Mouse (Mus musculus): ENCODE measurements around the gene Megf9. TPM values are rescaled to one million over a fixed set of nuclear protein-coding genes. Genes with fewer than 3 reads are reported as not detected.

Gene Megf9
- polyA plus RNA-seq (2015; fragmentation: Nextera tagmentation; extraction: Ambion mirVana): 6.5 and 7.1 TPM in 2 replicates

DNA sequence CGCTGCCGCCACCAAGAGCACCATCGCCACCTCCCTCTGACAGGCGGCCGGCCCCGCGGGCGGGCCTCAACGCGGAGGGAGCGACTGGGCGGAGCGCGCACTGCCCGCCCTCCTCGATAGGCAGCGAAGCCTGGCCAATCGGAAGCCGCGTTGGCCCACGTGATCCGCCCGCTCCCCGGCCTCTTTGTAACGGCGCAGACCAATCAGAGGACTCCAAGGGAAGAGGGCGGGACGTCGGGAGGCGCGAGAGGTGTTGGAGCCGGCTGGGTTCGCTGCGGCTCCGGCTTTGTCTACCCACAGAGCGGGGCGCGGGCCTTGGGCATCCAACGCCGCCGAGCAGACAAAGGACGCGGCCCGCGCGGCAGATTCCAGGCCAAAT is at the start of gene Megf9:
TSS of gene Megf9 (minus strand) at position 105 of the 379 bp plus-strand sequence.
- H3K4me2 ChIP-seq (ENCODE audit: low read depth, low read length): peak within 1 kb of the TSS; percentile 91
- peak within 1 kb of the TSS; percentile 91 for H3K4me3 ChIP-seq (ENCODE audit: low read length)
- peak within 1 kb of the TSS; percentile 96 for H3K9ac ChIP-seq (ENCODE audit: low read length)
- peaks cover 16% of the 10 kb centered on the region for H3K4me1 ChIP-seq (replicated peaks; ENCODE audit: control insufficient read depth, insufficient read depth, low read length)
- no peaks in the 10 kb centered on the region for H3K27me3 ChIP-seq (ENCODE audit: control insufficient read depth, insufficient read depth, low read depth, low read length)
- peak; percentile 99 for ATAC-seq (ENCODE audit: low read depth)
- peak within 1 kb of the TSS; percentile 97 for H3K27ac ChIP-seq (ENCODE audit: low read length)
- no peaks in the 10 kb centered on the region for H3K9me3 ChIP-seq (ENCODE audit: control insufficient read depth, low read length)
- 0% methylated on average over 45 of the region's 46 CpGs for WGBS
- no peaks in the 10 kb centered on the region for H3K36me3 ChIP-seq (ENCODE audit: control insufficient read depth, insufficient read depth, low read length)

DNA sequence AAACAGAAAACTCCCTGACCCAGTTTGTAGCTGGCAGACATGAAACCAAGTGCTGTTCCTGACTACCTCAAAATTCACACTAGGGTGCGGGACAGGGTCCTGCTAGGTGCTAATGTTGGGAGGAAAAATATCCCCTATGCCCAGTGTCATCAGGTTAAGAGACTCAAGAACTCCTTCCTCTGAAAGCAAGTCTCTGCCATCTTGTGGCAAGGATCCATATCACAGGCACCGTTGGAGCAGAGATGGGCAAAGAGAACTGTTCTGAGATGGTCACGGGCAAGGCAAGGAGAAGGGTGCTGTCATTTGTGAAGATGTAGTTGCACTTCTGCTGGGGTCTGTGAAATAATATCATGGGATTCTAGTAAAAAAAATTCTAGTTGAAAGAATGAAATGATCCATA is 44.9 kb upstream of the Megf9 start:
- H3K9me3 ChIP-seq (ENCODE audit: control insufficient read depth, low read length): no peaks in the 10 kb centered on the region
- H3K36me3 ChIP-seq (ENCODE audit: control insufficient read depth, insufficient read depth, low read length): no peaks in the 10 kb centered on the region
- H3K4me2 ChIP-seq (ENCODE audit: low read depth, low read length): no peak overlapping the region
- peak; percentile 20; the same call in 1 of the 2 replicates for ATAC-seq (ENCODE audit: low read depth)
- no peak overlapping the region for H3K4me3 ChIP-seq (ENCODE audit: low read length)
- 31% methylated on average over 3 of the region's 3 CpGs for WGBS
- no peaks in the 10 kb centered on the region for H3K4me1 ChIP-seq (replicated peaks; ENCODE audit: control insufficient read depth, insufficient read depth, low read length)
- H3K9ac ChIP-seq (ENCODE audit: low read length): no peak overlapping the region
- H3K27ac ChIP-seq (ENCODE audit: low read length): no peak overlapping the region
- no peaks in the 10 kb centered on the region for H3K27me3 ChIP-seq (ENCODE audit: control insufficient read depth, insufficient read depth, low read depth, low read length)

DNA sequence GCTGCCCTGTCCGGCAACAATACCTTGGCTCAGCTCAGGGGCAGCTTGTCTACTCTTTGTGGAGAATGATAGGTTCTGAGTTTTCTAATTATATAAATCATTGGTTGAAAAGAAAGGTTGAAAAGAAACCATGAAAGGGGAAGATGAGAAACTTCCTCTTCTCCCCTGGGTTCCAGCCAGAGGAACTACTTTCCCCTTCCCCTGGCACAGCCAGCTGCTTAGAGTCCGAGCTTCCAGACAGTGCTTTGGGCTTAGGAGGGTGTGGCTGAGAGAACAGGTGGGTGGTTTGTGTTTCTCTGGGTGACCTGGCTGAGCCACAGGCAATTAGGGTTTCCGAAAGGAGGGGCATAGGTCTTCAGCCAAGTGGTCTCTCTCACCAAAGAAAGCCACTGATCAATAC is 43.5 kb upstream of the Megf9 start:
- H3K4me2 ChIP-seq (ENCODE audit: low read depth, low read length): no peak overlapping the region
- H3K9me3 ChIP-seq (ENCODE audit: control insufficient read depth, low read length): no peaks in the 10 kb centered on the region
- no peak overlapping the region for H3K27ac ChIP-seq (ENCODE audit: low read length)
- 60% methylated on average over 3 of the region's 3 CpGs for WGBS
- no peak overlapping the region for H3K9ac ChIP-seq (ENCODE audit: low read length)
- ATAC-seq (ENCODE audit: low read depth): no peak
- H3K4me3 ChIP-seq (ENCODE audit: low read length): no peak overlapping the region
- H3K4me1 ChIP-seq (replicated peaks; ENCODE audit: control insufficient read depth, insufficient read depth, low read length): no peaks in the 10 kb centered on the region
- no peaks in the 10 kb centered on the region for H3K27me3 ChIP-seq (ENCODE audit: control insufficient read depth, insufficient read depth, low read depth, low read length)
- H3K36me3 ChIP-seq (ENCODE audit: control insufficient read depth, insufficient read depth, low read length): no peaks in the 10 kb centered on the region

DNA sequence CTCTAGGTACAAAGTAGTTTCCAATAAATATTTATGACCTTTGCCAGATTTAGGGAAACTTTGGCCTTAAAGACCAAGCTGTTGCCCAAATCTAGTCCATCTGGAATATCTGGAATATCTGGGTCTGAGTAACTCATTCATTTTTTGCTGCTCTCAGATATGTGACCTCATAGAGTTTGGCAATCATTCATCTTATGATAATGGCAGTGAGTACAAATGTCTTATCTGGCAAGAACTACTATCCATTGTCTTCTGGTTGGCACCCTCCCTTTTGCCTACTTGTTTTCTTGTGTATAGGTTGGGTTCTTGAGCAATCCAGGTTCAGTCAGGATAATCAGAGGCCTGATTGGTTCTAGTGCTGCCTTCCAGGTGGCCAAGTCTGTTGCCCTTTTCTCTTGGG is 41.3 kb upstream of the Megf9 start:
- ATAC-seq (ENCODE audit: low read depth): no peak
- H3K9ac ChIP-seq (ENCODE audit: low read length): no peak overlapping the region
- H3K9me3 ChIP-seq (ENCODE audit: control insufficient read depth, low read length): no peaks in the 10 kb centered on the region
- H3K4me1 ChIP-seq (replicated peaks; ENCODE audit: control insufficient read depth, insufficient read depth, low read length): no peaks in the 10 kb centered on the region
- H3K36me3 ChIP-seq (ENCODE audit: control insufficient read depth, insufficient read depth, low read length): no peaks in the 10 kb centered on the region
- no peak overlapping the region for H3K4me2 ChIP-seq (ENCODE audit: low read depth, low read length)
- H3K4me3 ChIP-seq (ENCODE audit: low read length): no peak overlapping the region
- no peaks in the 10 kb centered on the region for H3K27me3 ChIP-seq (ENCODE audit: control insufficient read depth, insufficient read depth, low read depth, low read length)
- no peak overlapping the region for H3K27ac ChIP-seq (ENCODE audit: low read length)

DNA sequence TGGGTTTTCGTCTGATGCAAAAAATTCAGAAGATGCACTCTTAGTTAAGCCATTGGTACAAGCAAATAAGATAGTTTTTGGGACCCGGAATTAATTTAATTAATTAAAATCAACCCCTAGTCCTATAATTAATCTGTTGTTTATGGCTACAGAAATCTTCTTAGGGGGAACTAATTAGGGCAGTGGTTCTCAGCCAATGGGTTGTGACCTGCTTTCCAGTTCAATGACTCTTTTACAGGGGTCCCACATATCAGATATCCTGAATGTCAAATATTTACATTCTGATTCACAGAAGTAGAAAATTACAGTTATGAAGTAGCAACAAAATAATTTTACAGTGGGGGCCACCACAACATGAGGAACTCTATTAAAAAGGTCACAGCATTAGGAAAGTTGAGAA is 39.1 kb upstream of the Megf9 start:
- Histone ChIP-seq H3K4me3 (ENCODE audit: low read length) (no peak overlapping the region), H3K36me3 (ENCODE audit: control insufficient read depth, insufficient read depth, low read length) (no peaks in the 10 kb centered on the region)
- no peak for ATAC-seq (ENCODE audit: low read depth)

DNA sequence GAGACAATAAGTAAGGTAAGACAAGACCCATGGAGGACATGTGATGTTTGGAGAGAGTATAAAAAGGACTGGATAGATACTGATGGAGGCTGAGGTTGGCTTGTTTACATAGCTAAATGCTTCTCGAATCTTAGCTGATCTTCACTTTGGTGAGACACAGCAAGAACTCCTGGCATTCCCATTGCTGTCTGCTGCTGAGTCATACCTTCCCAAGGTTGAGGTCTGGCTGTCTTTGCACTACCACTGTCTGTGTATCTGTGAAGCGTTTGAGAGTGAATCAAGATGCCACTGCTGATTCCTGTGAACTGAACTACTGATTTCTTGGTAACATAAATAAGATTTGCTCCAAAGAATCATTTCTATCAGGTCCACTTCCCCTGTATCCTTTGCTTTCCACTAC is 19.1 kb upstream of the Megf9 start:
- Histone ChIP-seq H3K9ac (ENCODE audit: low read length) (no peak overlapping the region), H3K9me3 (ENCODE audit: control insufficient read depth, low read length) (no peaks in the 10 kb centered on the region), H3K4me1 (replicated peaks; ENCODE audit: control insufficient read depth, insufficient read depth, low read length) (no peaks in the 10 kb centered on the region), H3K27ac (ENCODE audit: low read length) (no peak overlapping the region), H3K27me3 (ENCODE audit: control insufficient read depth, insufficient read depth, low read depth, low read length) (no peaks in the 10 kb centered on the region), H3K4me3 (ENCODE audit: low read length) (no peak overlapping the region), H3K4me2 (ENCODE audit: low read depth, low read length) (no peak overlapping the region), H3K36me3 (ENCODE audit: control insufficient read depth, insufficient read depth, low read length) (no peaks in the 10 kb centered on the region)
- WGBS: 45% methylated on average over 2 of the region's 2 CpGs
- ATAC-seq (ENCODE audit: low read depth): no peak

More for the DNA sequence above, 39.1 kb upstream of the Megf9 start:
- 77% methylated on average over 2 of the region's 2 CpGs for WGBS
- Histone ChIP-seq H3K27me3 (ENCODE audit: control insufficient read depth, insufficient read depth, low read depth, low read length) (no peaks in the 10 kb centered on the region), H3K9ac (ENCODE audit: low read length) (no peak overlapping the region), H3K4me2 (ENCODE audit: low read depth, low read length) (no peak overlapping the region), H3K27ac (ENCODE audit: low read length) (no peak overlapping the region), H3K4me1 (replicated peaks; ENCODE audit: control insufficient read depth, insufficient read depth, low read length) (no peaks in the 10 kb centered on the region), H3K9me3 (ENCODE audit: control insufficient read depth, low read length) (no peaks in the 10 kb centered on the region)

DNA sequence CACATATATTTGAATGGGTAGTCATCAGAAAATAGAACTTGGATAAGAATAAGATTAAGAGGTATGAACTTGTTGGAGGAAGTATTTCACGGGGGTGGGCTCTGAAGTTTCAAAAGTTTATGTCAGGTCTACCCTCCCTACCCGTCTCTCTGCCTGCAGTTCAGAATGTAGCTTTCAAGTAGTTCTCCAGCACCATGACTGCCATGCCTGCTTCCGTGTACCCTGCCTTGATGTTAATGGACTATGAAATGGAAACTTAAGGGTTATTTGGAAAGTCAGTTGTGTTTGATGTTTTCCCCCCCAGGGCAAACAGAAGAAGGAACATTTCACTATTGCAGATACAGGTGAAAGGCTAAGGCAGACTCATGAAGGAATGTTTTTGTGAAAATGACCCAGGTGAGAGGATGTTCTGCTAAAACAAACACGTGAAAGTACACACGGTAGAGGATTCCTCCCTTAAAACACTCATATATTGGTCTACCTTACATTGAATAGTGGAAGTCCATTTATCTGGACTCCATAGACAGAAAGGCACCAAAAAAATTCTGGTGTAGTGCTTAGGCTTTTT is 18.5 kb upstream of the Megf9 start:
- H3K36me3 ChIP-seq (ENCODE audit: control insufficient read depth, insufficient read depth, low read length): no peaks in the 10 kb centered on the region
- no peaks in the 10 kb centered on the region for H3K9me3 ChIP-seq (ENCODE audit: control insufficient read depth, low read length)
- no peak for ATAC-seq (ENCODE audit: low read depth)
- no peak overlapping the region for H3K27ac ChIP-seq (ENCODE audit: low read length)
- no peak overlapping the region for H3K4me2 ChIP-seq (ENCODE audit: low read depth, low read length)
- no peaks in the 10 kb centered on the region for H3K27me3 ChIP-seq (ENCODE audit: control insufficient read depth, insufficient read depth, low read depth, low read length)
- H3K9ac ChIP-seq (ENCODE audit: low read length): no peak overlapping the region
- no peak overlapping the region for H3K4me3 ChIP-seq (ENCODE audit: low read length)
- H3K4me1 ChIP-seq (replicated peaks; ENCODE audit: control insufficient read depth, insufficient read depth, low read length): no peaks in the 10 kb centered on the region
- 50% methylated on average over 5 of the region's 5 CpGs for WGBS

DNA sequence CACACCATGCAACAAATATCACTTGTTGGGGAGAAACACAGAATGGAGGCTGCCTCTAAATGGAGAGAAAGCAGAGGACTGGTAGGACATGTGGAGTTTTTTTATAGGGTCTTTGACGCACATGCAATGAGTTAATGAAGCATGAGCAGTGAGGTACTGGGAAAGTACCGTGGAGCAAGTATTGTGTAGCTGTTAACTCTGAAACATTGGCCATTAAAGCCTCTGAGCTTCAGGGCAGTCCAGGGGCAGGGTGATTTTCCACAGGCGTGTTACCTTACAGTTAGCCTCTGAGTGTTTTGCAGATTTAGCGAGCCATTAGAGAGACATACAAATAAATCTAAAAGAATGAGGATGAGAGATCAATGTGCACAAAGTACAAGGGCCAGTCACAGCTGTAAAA is 17.3 kb upstream of the Megf9 start:
- ATAC-seq (ENCODE audit: low read depth): no peak
- Histone ChIP-seq H3K4me2 (ENCODE audit: low read depth, low read length) (no peak overlapping the region), H3K36me3 (ENCODE audit: control insufficient read depth, insufficient read depth, low read length) (no peaks in the 10 kb centered on the region), H3K4me3 (ENCODE audit: low read length) (no peak overlapping the region), H3K4me1 (replicated peaks; ENCODE audit: control insufficient read depth, insufficient read depth, low read length) (no peaks in the 10 kb centered on the region), H3K27me3 (ENCODE audit: control insufficient read depth, insufficient read depth, low read depth, low read length) (no peaks in the 10 kb centered on the region), H3K27ac (ENCODE audit: low read length) (no peak overlapping the region), H3K9ac (ENCODE audit: low read length) (no peak overlapping the region), H3K9me3 (ENCODE audit: control insufficient read depth, low read length) (no peaks in the 10 kb centered on the region)
- 81% methylated on average over 4 of the region's 4 CpGs for WGBS

DNA sequence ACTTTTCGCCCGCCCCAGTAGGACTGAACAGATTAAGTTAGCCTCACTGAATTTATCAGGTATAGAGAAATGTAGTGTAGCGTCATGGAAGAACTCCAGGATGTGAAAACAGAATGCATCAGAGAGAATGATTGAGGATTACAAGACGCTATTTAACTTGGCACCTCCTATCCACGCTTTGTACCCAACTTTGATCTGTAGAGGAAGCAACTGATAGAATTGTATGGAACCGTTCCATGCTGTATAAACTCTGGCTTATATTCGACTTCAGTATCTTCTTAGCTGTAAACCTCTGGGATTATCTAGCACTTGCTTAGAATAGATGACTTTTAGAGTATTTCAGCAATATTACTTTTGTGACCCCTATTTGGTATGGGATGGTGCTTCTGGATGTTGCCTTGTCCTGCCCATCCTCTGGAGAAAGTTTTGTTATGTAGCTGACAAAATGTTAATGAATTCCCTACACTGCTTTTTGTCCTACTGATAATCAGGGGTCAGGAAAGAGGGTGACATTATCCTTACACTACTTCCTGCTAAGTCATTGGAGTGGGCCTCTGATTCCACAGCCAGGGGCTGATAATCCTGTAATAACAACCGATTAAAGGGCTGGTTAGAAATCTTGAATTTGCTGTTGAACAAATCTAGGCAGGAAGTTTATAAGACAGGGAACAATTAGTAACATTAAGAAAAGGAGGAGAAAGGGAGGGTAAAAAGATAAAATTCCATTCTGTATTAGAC is 12.8 kb upstream of the Megf9 start:
- Histone ChIP-seq H3K36me3 (ENCODE audit: control insufficient read depth, insufficient read depth, low read length) (no peaks in the 10 kb centered on the region), H3K9ac (ENCODE audit: low read length) (no peak overlapping the region), H3K9me3 (ENCODE audit: control insufficient read depth, low read length) (no peaks in the 10 kb centered on the region), H3K4me1 (replicated peaks; ENCODE audit: control insufficient read depth, insufficient read depth, low read length) (0 out of 2 replicates have a peak, but pooled peaks cover 2% of the 10 kb centered on the region), H3K4me2 (ENCODE audit: low read depth, low read length) (no peak overlapping the region), H3K4me3 (ENCODE audit: low read length) (no peak overlapping the region), H3K27ac (ENCODE audit: low read length) (no peak overlapping the region), H3K27me3 (ENCODE audit: control insufficient read depth, insufficient read depth, low read depth, low read length) (no peaks in the 10 kb centered on the region)
- WGBS: 77% methylated on average over 8 of the region's 8 CpGs
- no peak for ATAC-seq (ENCODE audit: low read depth)
